Mouse (Mus musculus) CD4-positive, CD25-positive, alpha-beta regulatory T cell, adult 2 months (primary cell): ENCODE measurements at regions not wholly inside any gene's neighbourhood (a gene's known extent, or its start where the extent isn't known, plus 50 kb on each side); places are given as distances from the start of the nearest gene placed in this dataset.
"Not testable (repeated sequence)": the region's sequence is repeated elsewhere in the genome, so short reads cannot be mapped to it uniquely, and the experiment has no call there.

Experiments
- DNase-seq: peaks from one replicate; pipeline ENCODE4 v3.0.0-alpha.2; 2012; ENCODE audit warnings: low read depth, low spot score

- DNase-seq = no peak
Observed at GRCm38 (mm10) chr11:27105920-27106319, 512.1 kb upstream of the Vrk2 start.

GRCm38 (mm10) chr11:27102906-27103305, 509.1 kb upstream of the Vrk2 start:
- no peak for DNase-seq

GRCm38 (mm10) chr11:27102045-27102444, 508.2 kb upstream of the Vrk2 start:
- no peak for DNase-seq

GRCm38 (mm10) chr11:27096615-27097014, 502.8 kb upstream of the Vrk2 start:
- no peak for DNase-seq

- DNase-seq = not testable (repeated sequence)
Observed at GRCm38 (mm10) chr11:27095460-27095859, 501.7 kb upstream of the Vrk2 start.

- no peak for DNase-seq
Observed at GRCm38 (mm10) chr11:27086516-27086915, 492.7 kb upstream of the Vrk2 start.

- DNase-seq = no peak
Observed at GRCm38 (mm10) chr11:27081188-27081587, 487.4 kb upstream of the Vrk2 start.

GRCm38 (mm10) chr11:27070381-27070780, 476.6 kb upstream of the Vrk2 start:
- no peak for DNase-seq

- DNase-seq = no peak
Observed at GRCm38 (mm10) chr11:27027243-27027852, 433.5 kb upstream of the Vrk2 start.

GRCm38 (mm10) chr11:27025500-27025899, 431.7 kb upstream of the Vrk2 start:
- DNase-seq = no peak

- DNase-seq = no peak
Observed at GRCm38 (mm10) chr11:26996292-26997099, 402.7 kb upstream of the Vrk2 start.

GRCm38 (mm10) chr11:26981216-26981615, 387.4 kb upstream of the Vrk2 start:
- DNase-seq = no peak

- no peak for DNase-seq
Observed at GRCm38 (mm10) chr11:26972533-26973081, 378.8 kb upstream of the Vrk2 start.

GRCm38 (mm10) chr11:26971161-26971560, 377.4 kb upstream of the Vrk2 start:
- DNase-seq = no peak

GRCm38 (mm10) chr11:26967427-26967826, 373.6 kb upstream of the Vrk2 start:
- DNase-seq = no peak

- no peak for DNase-seq
Observed at GRCm38 (mm10) chr11:26962928-26963667, 369.3 kb upstream of the Vrk2 start.

- DNase-seq = no peak
Observed at GRCm38 (mm10) chr11:26962040-26962927, 368.5 kb upstream of the Vrk2 start.

GRCm38 (mm10) chr11:26961336-26961980, 367.7 kb upstream of the Vrk2 start:
- peak; percentile 76 for DNase-seq

GRCm38 (mm10) chr11:26956153-26956552, 362.4 kb upstream of the Vrk2 start:
- DNase-seq = no peak

GRCm38 (mm10) chr11:26931766-26932165, 338.0 kb upstream of the Vrk2 start:
- no peak for DNase-seq

- DNase-seq = no peak
Observed at GRCm38 (mm10) chr11:26907099-26907498, 313.3 kb upstream of the Vrk2 start.
